Mouse (Mus musculus): ENCODE measurements at regions not wholly inside any gene's neighbourhood (a gene's known extent, or its start where the extent isn't known, plus 50 kb on each side); places are given as distances from the start of the nearest gene placed in this dataset.

DNA sequence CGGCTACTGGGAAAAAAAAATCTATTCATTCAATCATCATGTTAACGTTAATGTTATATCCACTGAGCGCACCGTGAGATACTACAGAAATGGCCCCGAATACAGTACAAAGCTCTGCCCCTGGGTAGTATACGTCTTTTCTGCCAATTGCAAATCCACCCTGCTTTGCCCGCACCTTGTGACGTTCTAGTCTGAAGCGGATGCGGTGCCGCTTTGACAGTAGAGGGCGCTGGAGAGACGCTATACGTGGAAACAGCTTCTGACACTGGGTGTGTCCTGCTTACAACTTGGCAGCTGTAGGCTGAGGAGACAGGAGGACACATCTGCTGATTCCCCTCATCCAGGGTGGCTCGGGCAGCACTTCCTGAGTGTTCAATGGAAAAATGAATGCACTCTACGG, 76.1 kb upstream of the Lmcd1 start:
- no peak overlapping the region for H3K4me3 ChIP-seq (replicated peaks; ENCODE audit: low read depth, low read length)
- TF ChIP-seq CTCF (IDR thresholded peaks at IDR 0.05; ENCODE audit: low read depth), result peak; percentile 90
- DNase-seq (ENCODE audit: low spot score), result peak; percentile 89
- no peaks in the 10 kb centered on the region for H3K27me3 ChIP-seq (ENCODE audit: insufficient read depth, low read length)
- peak overlapping the region; percentile 50 for H3K4me2 ChIP-seq (ENCODE audit: low read length)
- no peak overlapping the region for H3K27ac ChIP-seq
- no peak overlapping the region; the same call in 1 of the 2 replicates for H3K9ac ChIP-seq (ENCODE audit: low read depth, low read length)
- no peaks in the 10 kb centered on the region for H3K9me3 ChIP-seq (replicated peaks; ENCODE audit: low read length)
- H3K4me1 ChIP-seq (replicated peaks; ENCODE audit: insufficient read depth, low read length), result peaks cover 5% of the 10 kb centered on the region; the same call in 1 of the 2 replicates
- peak; percentile 77; the same call in 1 of the 2 replicates for ATAC-seq (replicated peaks; ENCODE audit: low FRiP score, low read depth)
- H3K36me3 ChIP-seq (ENCODE audit: insufficient read depth, low read length), result no peaks in the 10 kb centered on the region
- 9% methylated on average over 16 of the region's 16 CpGs for WGBS

DNA sequence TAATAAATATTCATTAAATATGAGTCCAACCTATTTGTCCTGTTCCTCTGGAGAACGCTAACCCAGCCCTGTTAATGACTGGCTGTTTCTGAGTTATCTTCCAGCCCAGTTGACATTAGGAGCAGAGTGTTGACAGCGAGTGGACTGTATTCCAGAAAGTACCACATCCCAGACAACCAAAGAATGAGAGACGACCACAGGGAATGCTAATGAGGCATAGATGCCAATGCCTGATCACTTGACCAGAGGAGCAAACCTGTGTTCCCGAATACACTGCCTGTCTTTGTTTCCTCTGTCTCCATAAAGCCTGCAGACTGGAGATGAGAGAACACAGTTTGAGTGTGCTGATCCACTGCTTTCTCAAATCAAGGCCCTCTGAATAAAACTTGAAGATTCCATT, 74.3 kb upstream of the Lmcd1 start:
- Histone ChIP-seq H3K9me3 (replicated peaks; ENCODE audit: low read length) (no peaks in the 10 kb centered on the region), H3K9ac (ENCODE audit: low read depth, low read length) (no peak overlapping the region), H3K27ac (no peak overlapping the region), H3K4me2 (ENCODE audit: low read length) (no peak overlapping the region), H3K4me1 (replicated peaks; ENCODE audit: insufficient read depth, low read length) (peaks cover 5% of the 10 kb centered on the region; the same call in 1 of the 2 replicates), H3K27me3 (ENCODE audit: insufficient read depth, low read length) (no peaks in the 10 kb centered on the region), H3K36me3 (ENCODE audit: insufficient read depth, low read length) (no peaks in the 10 kb centered on the region), H3K4me3 (replicated peaks; ENCODE audit: low read depth, low read length) (no peak overlapping the region)
- WGBS, result 79% methylated on average over 4 of the region's 4 CpGs
- no peak for TF ChIP-seq CTCF (IDR thresholded peaks at IDR 0.05; ENCODE audit: low read depth)
- DNase-seq (ENCODE audit: low spot score) (no peak), ATAC-seq (replicated peaks; ENCODE audit: low FRiP score, low read depth) (no peak)

DNA sequence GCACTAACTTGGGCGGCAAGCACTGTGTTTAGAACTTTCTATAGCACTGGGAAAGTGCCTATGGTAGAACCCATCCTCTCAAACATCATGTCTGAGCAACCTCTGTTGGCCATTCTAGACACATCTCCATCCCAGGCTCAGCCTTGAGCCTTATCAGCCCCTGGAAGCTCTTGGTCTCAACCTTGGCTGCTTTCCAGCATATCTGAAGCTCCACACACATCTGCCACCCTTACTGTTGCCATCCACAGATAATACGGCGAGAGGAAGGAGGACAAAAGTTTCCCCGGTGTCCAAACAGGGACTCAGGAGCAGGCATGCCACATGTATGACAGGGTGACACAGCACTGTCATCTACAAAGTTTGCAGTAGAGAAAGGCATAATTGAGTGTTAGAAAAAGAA, 71.4 kb upstream of the Lmcd1 start:
- H3K9me3 ChIP-seq (replicated peaks; ENCODE audit: low read length), result no peaks in the 10 kb centered on the region
- no peak overlapping the region for H3K4me3 ChIP-seq (replicated peaks; ENCODE audit: low read depth, low read length)
- no peaks in the 10 kb centered on the region for H3K36me3 ChIP-seq (ENCODE audit: insufficient read depth, low read length)
- DNase-seq (ENCODE audit: low spot score), result no peak
- no peak overlapping the region for H3K27ac ChIP-seq
- H3K9ac ChIP-seq (ENCODE audit: low read depth, low read length), result no peak overlapping the region
- H3K4me2 ChIP-seq (ENCODE audit: low read length), result no peak overlapping the region
- no peak for TF ChIP-seq CTCF (IDR thresholded peaks at IDR 0.05; ENCODE audit: low read depth)
- 81% methylated on average over 4 of the region's 4 CpGs for WGBS
- ATAC-seq (replicated peaks; ENCODE audit: low FRiP score, low read depth), result no peak
- peaks cover 5% of the 10 kb centered on the region; the same call in 1 of the 2 replicates for H3K4me1 ChIP-seq (replicated peaks; ENCODE audit: insufficient read depth, low read length)
- no peaks in the 10 kb centered on the region for H3K27me3 ChIP-seq (ENCODE audit: insufficient read depth, low read length)

DNA sequence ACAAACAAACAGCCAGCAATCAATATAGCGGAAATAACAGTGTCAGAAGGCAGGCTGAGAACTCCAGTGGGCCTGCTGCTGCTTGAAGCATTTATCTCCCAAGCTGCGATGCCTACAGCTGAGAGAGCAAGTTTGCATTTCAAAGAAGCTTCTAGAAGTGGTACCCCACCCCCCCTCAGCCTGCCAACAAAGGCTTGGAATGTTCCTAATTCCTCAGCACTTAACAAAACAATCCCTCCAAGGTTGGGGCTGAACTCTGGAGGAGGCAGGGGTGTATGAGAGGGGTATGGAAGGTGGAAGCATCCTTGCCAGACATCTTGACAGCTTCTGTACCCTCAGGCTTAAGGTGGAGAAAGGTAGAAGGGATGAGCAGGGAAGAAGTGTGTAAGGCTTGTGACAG, 70.2 kb upstream of the Lmcd1 start:
- Histone ChIP-seq H3K4me3 (replicated peaks; ENCODE audit: low read depth, low read length) (no peak overlapping the region), H3K27me3 (ENCODE audit: insufficient read depth, low read length) (no peaks in the 10 kb centered on the region), H3K9me3 (replicated peaks; ENCODE audit: low read length) (no peaks in the 10 kb centered on the region), H3K4me2 (ENCODE audit: low read length) (no peak overlapping the region), H3K9ac (ENCODE audit: low read depth, low read length) (no peak overlapping the region), H3K36me3 (ENCODE audit: insufficient read depth, low read length) (no peaks in the 10 kb centered on the region), H3K27ac (no peak overlapping the region), H3K4me1 (replicated peaks; ENCODE audit: insufficient read depth, low read length) (no peaks in the 10 kb centered on the region)
- ATAC-seq (replicated peaks; ENCODE audit: low FRiP score, low read depth) (no peak), DNase-seq (ENCODE audit: low spot score) (no peak)
- WGBS, result 34% methylated on average over 2 of the region's 2 CpGs
- no peak for TF ChIP-seq CTCF (IDR thresholded peaks at IDR 0.05; ENCODE audit: low read depth)

DNA sequence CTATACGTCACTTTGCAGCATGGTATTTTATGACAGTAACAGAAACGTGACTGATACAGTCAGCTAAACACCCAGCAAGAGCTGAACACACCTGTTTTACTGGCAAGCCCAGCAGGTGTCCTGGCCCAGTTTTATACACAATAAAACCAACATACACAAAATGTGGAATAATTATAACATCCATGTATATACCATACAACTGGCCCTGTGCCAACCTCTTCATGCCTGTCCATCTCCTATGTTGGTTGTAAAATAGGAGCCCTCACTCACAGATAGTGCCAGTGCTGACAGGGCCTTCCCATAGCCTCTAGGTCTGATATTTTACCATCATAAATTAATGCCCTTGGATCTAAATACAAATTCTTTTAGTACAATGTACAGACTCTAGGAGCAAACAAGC, 68.6 kb upstream of the Lmcd1 start:
- Histone ChIP-seq H3K4me3 (replicated peaks; ENCODE audit: low read depth, low read length) (no peak overlapping the region), H3K9ac (ENCODE audit: low read depth, low read length) (no peak overlapping the region), H3K27me3 (ENCODE audit: insufficient read depth, low read length) (no peaks in the 10 kb centered on the region), H3K36me3 (ENCODE audit: insufficient read depth, low read length) (no peaks in the 10 kb centered on the region), H3K9me3 (replicated peaks; ENCODE audit: low read length) (no peaks in the 10 kb centered on the region), H3K27ac (no peak overlapping the region), H3K4me1 (replicated peaks; ENCODE audit: insufficient read depth, low read length) (no peaks in the 10 kb centered on the region), H3K4me2 (ENCODE audit: low read length) (no peak overlapping the region)
- ATAC-seq (replicated peaks; ENCODE audit: low FRiP score, low read depth) (no peak), DNase-seq (ENCODE audit: low spot score) (no peak)
- no peak for TF ChIP-seq CTCF (IDR thresholded peaks at IDR 0.05; ENCODE audit: low read depth)
- WGBS, result 72% methylated on average over 2 of the region's 2 CpGs

DNA sequence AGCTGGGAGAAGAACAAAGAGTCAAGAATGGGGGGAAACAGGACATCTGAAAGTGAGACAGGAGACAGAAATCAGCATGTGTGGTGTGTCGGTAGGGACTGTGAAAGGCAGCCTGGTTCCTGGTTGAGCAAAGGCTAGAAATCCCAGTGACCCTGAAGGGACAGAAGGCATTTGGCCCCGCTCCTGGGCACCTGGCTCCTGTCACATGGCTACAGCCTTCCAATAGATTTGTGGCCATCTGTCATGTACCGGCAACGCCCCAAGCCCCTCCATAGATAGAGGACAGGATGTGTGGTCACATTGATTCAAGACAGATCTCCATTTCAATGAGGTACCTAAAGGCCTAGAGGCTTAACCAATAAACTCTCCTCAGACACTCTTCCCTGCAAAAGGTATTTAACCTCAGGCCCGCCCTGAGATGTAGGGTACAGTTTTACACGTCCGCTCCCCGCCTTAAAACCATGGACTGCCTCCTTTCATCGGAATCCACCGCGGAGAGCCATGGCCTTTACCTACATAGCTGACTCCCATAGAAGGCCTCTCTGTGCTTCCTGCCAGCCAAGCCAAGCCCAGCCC, 68.0 kb upstream of the Lmcd1 start:
- Histone ChIP-seq H3K27ac (no peak overlapping the region), H3K36me3 (ENCODE audit: insufficient read depth, low read length) (no peaks in the 10 kb centered on the region), H3K9me3 (replicated peaks; ENCODE audit: low read length) (no peaks in the 10 kb centered on the region), H3K4me1 (replicated peaks; ENCODE audit: insufficient read depth, low read length) (no peaks in the 10 kb centered on the region), H3K9ac (ENCODE audit: low read depth, low read length) (no peak overlapping the region), H3K4me3 (replicated peaks; ENCODE audit: low read depth, low read length) (no peak overlapping the region), H3K4me2 (ENCODE audit: low read length) (no peak overlapping the region), H3K27me3 (ENCODE audit: insufficient read depth, low read length) (no peaks in the 10 kb centered on the region)
- DNase-seq (ENCODE audit: low spot score), result no peak
- WGBS, result 84% methylated on average over 11 of the region's 11 CpGs
- no peak for ATAC-seq (replicated peaks; ENCODE audit: low FRiP score, low read depth)
- TF ChIP-seq CTCF (IDR thresholded peaks at IDR 0.05; ENCODE audit: low read depth), result no peak

DNA sequence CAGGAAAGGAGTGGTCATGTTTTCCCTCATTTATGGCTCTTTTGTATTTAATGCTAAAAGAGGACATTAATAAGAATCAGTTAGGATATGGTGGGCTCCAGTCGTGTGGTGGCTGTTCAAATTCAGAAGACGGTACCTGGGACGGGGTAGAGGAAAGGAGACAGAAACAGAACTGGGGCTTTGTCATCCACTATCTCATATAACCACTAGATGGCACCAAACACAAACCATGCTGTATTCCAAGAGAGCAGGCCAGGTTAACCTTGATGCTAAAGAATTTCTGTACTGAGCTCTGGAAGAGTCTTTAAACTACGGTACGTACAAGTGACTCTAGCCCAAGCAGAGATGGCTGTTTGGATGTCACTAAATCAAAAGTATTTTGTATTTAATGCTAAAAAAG, 66.3 kb upstream of the Lmcd1 start:
- H3K4me1 ChIP-seq (replicated peaks; ENCODE audit: insufficient read depth, low read length), result no peaks in the 10 kb centered on the region
- no peaks in the 10 kb centered on the region for H3K9me3 ChIP-seq (replicated peaks; ENCODE audit: low read length)
- H3K9ac ChIP-seq (ENCODE audit: low read depth, low read length), result no peak overlapping the region
- ATAC-seq (replicated peaks; ENCODE audit: low FRiP score, low read depth) (peak; percentile 44), DNase-seq (ENCODE audit: low spot score) (peak; percentile 90)
- peak; percentile 96 for TF ChIP-seq CTCF (IDR thresholded peaks at IDR 0.05; ENCODE audit: low read depth)
- no peak overlapping the region for H3K4me3 ChIP-seq (replicated peaks; ENCODE audit: low read depth, low read length)
- H3K36me3 ChIP-seq (ENCODE audit: insufficient read depth, low read length), result no peaks in the 10 kb centered on the region
- H3K27me3 ChIP-seq (ENCODE audit: insufficient read depth, low read length), result no peaks in the 10 kb centered on the region
- WGBS, result 24% methylated on average over 5 of the region's 5 CpGs
- no peak overlapping the region for H3K4me2 ChIP-seq (ENCODE audit: low read length)
- H3K27ac ChIP-seq, result no peak overlapping the region

Measured in kidney, postnatal 0 days (tissue).